8 mouse cellular contexts compared by ENCODE assay signal in genomic region chr11:70970560-70971540, GRCm38 (mm10). TPM values are rescaled to one million over a fixed set of nuclear protein-coding genes. Genes with fewer than 3 reads are reported as not detected.
A peak's percentile ranks its signal among the peaks of the same experiment; 100 is the strongest.
DNase-seq lines count a peak whose midpoint lies in the region; ATAC-seq and TF ChIP-seq lines count a peak whose summit lies in the region.

No protein-coding gene starts in this region.

- H3K79me2 ChIP-seq in liver, adult 2 months (ENCODE audit: control insufficient read depth, insufficient read depth, low read length), result peaks cover 13% of the 10 kb centered on the region; the same call in 1 of the 2 replicates
- peaks cover 23% of the 10 kb centered on the region for H3K79me2 ChIP-seq in myocyte (ENCODE audit: control insufficient read depth, insufficient read depth)

- no peaks in the 10 kb centered on the region for H3K27me3 ChIP-seq in kidney, embryonic 16.5 days (ENCODE audit: insufficient read depth, low read length)
- H3K27me3 ChIP-seq in forebrain, embryonic 12.5 days, result no peaks in the 10 kb centered on the region
- no peaks in the 10 kb centered on the region for H3K27me3 ChIP-seq in liver, adult 2 months (ENCODE audit: control insufficient read depth, insufficient read depth, low read length)
- H3K27me3 ChIP-seq in myocyte (ENCODE audit: control insufficient read depth, insufficient read depth, insufficient read length), result no peaks in the 10 kb centered on the region

- no peak overlapping the region for H3ac ChIP-seq in myocyte (ENCODE audit: control insufficient read depth, insufficient read length)

- DNase-seq in kidney, postnatal 4 days, result no peak
- peak; percentile 81 for DNase-seq in R1 (ENCODE audit: low read depth, low spot score)
- DNase-seq in liver, adult 2 months (ENCODE audit: extremely low read depth, low read depth, low spot score), result peak; percentile 55
- no peak for DNase-seq in ovary, postnatal 36 days (ENCODE audit: low spot score)
- no peak for DNase-seq in ovary, adult 18-20 months (ENCODE audit: low spot score)

- H3K9ac ChIP-seq in kidney, embryonic 16.5 days (replicated peaks; ENCODE audit: low read length), result peak overlapping the region; percentile 76
- peak overlapping the region; percentile 71 for H3K9ac ChIP-seq in forebrain, embryonic 12.5 days
- H3K9ac ChIP-seq in liver, adult 2 months (ENCODE audit: low read depth, low read length), result peak overlapping the region; percentile 84

- H3K36me3 ChIP-seq in kidney, embryonic 16.5 days (ENCODE audit: insufficient read depth, low read length), result peaks cover 21% of the 10 kb centered on the region
- H3K36me3 ChIP-seq in forebrain, embryonic 12.5 days (replicated peaks), result peaks cover 42% of the 10 kb centered on the region
- peaks cover 21% of the 10 kb centered on the region for H3K36me3 ChIP-seq in liver, adult 2 months (ENCODE audit: control insufficient read depth, insufficient read depth, low read length)
- H3K36me3 ChIP-seq in myocyte (ENCODE audit: control insufficient read depth, insufficient read depth), result peaks cover 14% of the 10 kb centered on the region

- 16% methylated on average over 24 of the region's 24 CpGs for WGBS in kidney, embryonic 16.5 days
- WGBS in forebrain, embryonic 12.5 days, result 17% methylated on average over 24 of the region's 24 CpGs
- 11% methylated on average over 24 of the region's 24 CpGs for WGBS in liver, adult 2 months

- H3K4me3 ChIP-seq in kidney, embryonic 16.5 days (ENCODE audit: low read length), result peak overlapping the region; percentile 73
- peak overlapping the region; percentile 88 for H3K4me3 ChIP-seq in forebrain, embryonic 12.5 days (replicated peaks)
- peak overlapping the region; percentile 97 for H3K4me3 ChIP-seq in liver, adult 2 months (ENCODE audit: insufficient read depth, low read depth, low read length)
- H3K4me3 ChIP-seq in myocyte, result peak overlapping the region; percentile 96

- H3K9me3 ChIP-seq in kidney, embryonic 16.5 days (ENCODE audit: low read length), result no peaks in the 10 kb centered on the region
- H3K9me3 ChIP-seq in forebrain, embryonic 12.5 days, result no peaks in the 10 kb centered on the region

- peak overlapping the region; percentile 91 for H3K4me2 ChIP-seq in kidney, embryonic 16.5 days (replicated peaks; ENCODE audit: low read depth, low read length)
- peak overlapping the region; percentile 63 for H3K4me2 ChIP-seq in forebrain, embryonic 12.5 days
- peak overlapping the region; percentile 54 for H3K4me2 ChIP-seq in myocyte (ENCODE audit: low read depth)

- peaks cover 16% of the 10 kb centered on the region for H3K4me1 ChIP-seq in kidney, embryonic 16.5 days (ENCODE audit: insufficient read depth, low read length)
- H3K4me1 ChIP-seq in forebrain, embryonic 12.5 days, result peaks cover 22% of the 10 kb centered on the region
- peaks cover 13% of the 10 kb centered on the region for H3K4me1 ChIP-seq in liver, adult 2 months (ENCODE audit: control insufficient read depth, insufficient read depth, low read length)

- TF ChIP-seq CTCF in liver, adult 2 months (IDR thresholded peaks at IDR 0.05; ENCODE audit: low read depth, low read length), result peak; percentile 32; the same call in 1 of the 2 replicates

- peak overlapping the region; percentile 94 for H3K27ac ChIP-seq in kidney, embryonic 16.5 days (ENCODE audit: low read length)
- H3K27ac ChIP-seq in forebrain, embryonic 12.5 days, result peak overlapping the region; percentile 94
- H3K27ac ChIP-seq in liver, adult 2 months (replicated peaks; ENCODE audit: insufficient read depth, low read depth, low read length), result peak overlapping the region; percentile 79

- no peak for TF ChIP-seq POLR2A in liver, adult 2 months (IDR thresholded peaks at IDR 0.05; ENCODE audit: extremely low read depth, insufficient read depth, low read length)
- no peak for TF ChIP-seq POLR2A in myocyte (IDR thresholded peaks at IDR 0.05; ENCODE audit: insufficient read length, low read depth)

- peak; percentile 24 for ATAC-seq in kidney, embryonic 16.5 days (ENCODE audit: low FRiP score, low TSS enrichment)
- ATAC-seq in forebrain, embryonic 12.5 days (ENCODE audit: low FRiP score), result peak; percentile 48; the same call in 1 of the 2 replicates

TF ChIP-seq in myocyte, 11 proteins besides CTCF, POLR2A, EP300 and RAD21:
- TF ChIP-seq MAX (IDR thresholded peaks at IDR 0.05; ENCODE audit: low read depth) (no peak), TCF3 (IDR thresholded peaks at IDR 0.05; ENCODE audit: insufficient read length, low read depth) (no peak), MYOG (IDR thresholded peaks at IDR 0.05; ENCODE audit: control insufficient read depth in 1 of 3, insufficient read depth in 1 of 3, insufficient read length in 2 of 3, low read depth in 2 of 3) (no peak), POLR2AphosphoS2 (IDR thresholded peaks at IDR 0.05; ENCODE audit: insufficient read length, low read depth) (no peak), E2F4 (IDR thresholded peaks at IDR 0.05; ENCODE audit: insufficient read depth) (no peak), CEBPB (IDR thresholded peaks at IDR 0.05; ENCODE audit: insufficient read depth, poor library complexity, severe bottlenecking) (no peak), SRF (IDR thresholded peaks at IDR 0.05; ENCODE audit: control insufficient read depth, insufficient read length, low read depth) (no peak), REST (IDR thresholded peaks at IDR 0.05; ENCODE audit: insufficient read depth, insufficient read length) (no peak), TCF12 (IDR thresholded peaks at IDR 0.05; ENCODE audit: insufficient read depth, poor library complexity, severe bottlenecking) (no peak)

RNA-seq across cellular contexts. Expression of gene Rpain, which starts 0.8 kb away (rescaled TPM):
- 70.7 and 83.0 TPM in 2 replicates for polyA plus RNA-seq in kidney, embryonic 16.5 days (2015; fragmentation: Nextera tagmentation; extraction: Ambion mirVana)
- 83.9 and 89.5 TPM in 2 replicates for polyA plus RNA-seq in forebrain, embryonic 12.5 days (2016; fragmentation: Nextera tagmentation; extraction: Ambion mirVana)
- total RNA-seq in liver, adult 2 months (2014; rRNA removed), result 48.1 and 51.5 TPM in 2 replicates
- 32.5 and 38.5 TPM in 2 replicates for polyA plus RNA-seq in liver, adult 2 months (2012; rRNA removed)
- 28.0 TPM for polyA plus RNA-seq in myocyte (2012; fragmentation: generic; extraction: Trizol)

RNA-seq across cellular contexts. Expression of gene Nup88, which starts 1.1 kb away (rescaled TPM):
- 136 and 142 TPM in 2 replicates for polyA plus RNA-seq in kidney, embryonic 16.5 days (2015; fragmentation: Nextera tagmentation; extraction: Ambion mirVana)
- polyA plus RNA-seq in forebrain, embryonic 12.5 days (2016; fragmentation: Nextera tagmentation; extraction: Ambion mirVana), result 158 and 163 TPM in 2 replicates
- 26.9 and 28.9 TPM in 2 replicates for total RNA-seq in liver, adult 2 months (2014; rRNA removed)
- 11.6 and 14.3 TPM in 2 replicates for polyA plus RNA-seq in liver, adult 2 months (2012; rRNA removed)
- 63.5 TPM for polyA plus RNA-seq in myocyte (2012; fragmentation: generic; extraction: Trizol)

RNA-seq across cellular contexts. Expression of gene C1qbp, which starts 12.0 kb away (rescaled TPM):
- polyA plus RNA-seq in kidney, embryonic 16.5 days (2015; fragmentation: Nextera tagmentation; extraction: Ambion mirVana), result 277 and 287 TPM in 2 replicates
- polyA plus RNA-seq in forebrain, embryonic 12.5 days (2016; fragmentation: Nextera tagmentation; extraction: Ambion mirVana), result 249 and 252 TPM in 2 replicates
- 39.0 and 51.7 TPM in 2 replicates for total RNA-seq in liver, adult 2 months (2014; rRNA removed)
- 128 and 152 TPM in 2 replicates for polyA plus RNA-seq in liver, adult 2 months (2012; rRNA removed)
- polyA plus RNA-seq in myocyte (2012; fragmentation: generic; extraction: Trizol), result 318 TPM

RNA-seq across cellular contexts. Expression of gene Dhx33, which starts 33.4 kb away (rescaled TPM):
- 23.9 TPM in 2 replicates for polyA plus RNA-seq in kidney, embryonic 16.5 days (2015; fragmentation: Nextera tagmentation; extraction: Ambion mirVana)
- polyA plus RNA-seq in forebrain, embryonic 12.5 days (2016; fragmentation: Nextera tagmentation; extraction: Ambion mirVana), result 20.9 and 22.3 TPM in 2 replicates
- 7.8 and 9.0 TPM in 2 replicates for total RNA-seq in liver, adult 2 months (2014; rRNA removed)
- 13.8 and 22.0 TPM in 2 replicates for polyA plus RNA-seq in liver, adult 2 months (2012; rRNA removed)
- polyA plus RNA-seq in myocyte (2012; fragmentation: generic; extraction: Trizol), result 9.2 TPM

RNA-seq across cellular contexts. Expression of gene Mis12, which starts 48.6 kb away (rescaled TPM):
- polyA plus RNA-seq in kidney, embryonic 16.5 days (2015; fragmentation: Nextera tagmentation; extraction: Ambion mirVana), result 44.8 and 45.2 TPM in 2 replicates
- 60.7 and 66.1 TPM in 2 replicates for polyA plus RNA-seq in forebrain, embryonic 12.5 days (2016; fragmentation: Nextera tagmentation; extraction: Ambion mirVana)
- total RNA-seq in liver, adult 2 months (2014; rRNA removed), result 7.8 and 9.7 TPM in 2 replicates
- polyA plus RNA-seq in liver, adult 2 months (2012; rRNA removed), result 2.7 and 3.0 TPM in 2 replicates
- polyA plus RNA-seq in myocyte (2012; fragmentation: generic; extraction: Trizol), result 11.0 TPM

Comparison
In these comparisons a context has a peak if more than half of its experiments do, and no peak if none do; other contexts are left out.
1. DNase-seq: peak in R1 (single experiment) and liver, adult 2 months (single experiment); none in kidney, postnatal 4 days (0 of 2), ovary, postnatal 36 days (single experiment) and ovary, adult 18-20 months (single experiment).
2. Peak in every context shown above with its lines, with median percentiles within 50 percentile points of each other: H3K27ac ChIP-seq, H3K4me2 ChIP-seq, H3K4me3 ChIP-seq and H3K9ac ChIP-seq.